8 mouse cellular contexts compared by ENCODE assay signal in the genomic region with DNA sequence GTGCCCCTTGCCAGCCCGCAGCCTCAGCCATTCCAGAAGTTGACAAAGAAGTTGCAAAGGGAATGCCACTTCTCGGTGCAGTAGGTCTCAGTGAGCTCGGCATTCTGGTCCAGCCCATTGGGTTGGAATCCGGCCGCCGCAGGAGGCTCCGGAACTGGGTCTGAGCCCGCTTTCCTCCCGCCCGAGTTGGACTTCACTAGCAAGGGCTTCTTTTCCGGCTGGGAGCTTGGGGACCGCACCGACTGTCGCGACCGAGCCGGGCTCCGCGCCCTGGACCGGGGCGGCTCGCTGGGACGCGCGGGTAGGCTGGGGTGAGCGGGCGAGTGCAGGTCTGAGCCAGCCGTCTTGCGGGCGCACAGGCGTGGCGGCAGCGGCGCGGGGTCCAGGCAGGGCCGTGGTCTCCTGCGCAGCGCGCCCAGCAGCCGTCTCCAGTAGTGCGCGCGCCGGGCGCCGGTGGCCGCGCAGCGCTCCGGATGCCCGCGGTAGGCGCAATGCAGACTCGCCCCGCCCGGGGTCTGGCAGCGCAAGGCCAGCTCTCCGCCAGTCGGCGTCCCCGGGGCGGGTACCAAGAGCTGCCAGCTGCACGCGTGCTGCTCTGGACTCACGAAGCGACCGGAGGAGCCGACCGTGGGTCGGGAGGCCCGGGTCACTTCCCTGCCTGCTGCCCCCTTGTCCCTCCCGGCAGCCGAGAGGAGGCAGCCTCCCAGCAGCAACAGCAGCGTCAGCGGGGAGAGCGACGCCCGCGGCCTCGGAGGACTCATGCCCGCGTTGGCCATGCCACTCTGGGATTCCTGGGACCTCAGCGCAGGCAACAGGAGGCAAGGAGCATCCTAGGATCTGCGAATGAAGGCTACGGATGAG. TPM values are rescaled to one million over a fixed set of nuclear protein-coding genes. Genes with fewer than 3 reads are reported as not detected.
DNase-seq lines count a peak whose midpoint lies in the region; ATAC-seq and TF ChIP-seq lines count a peak whose summit lies in the region.

No protein-coding gene starts in this region.

- peak overlapping the region; percentile 78 for H3K4me2 ChIP-seq in heart, embryonic 15.5 days
- peak overlapping the region; percentile 98 for H3K4me2 ChIP-seq in liver, postnatal 0 days (ENCODE audit: low read depth, low read length)
- H3K4me2 ChIP-seq in neural tube, embryonic 14.5 days (ENCODE audit: low read depth, low read length) = peak overlapping the region; percentile 87

- no peaks in the 10 kb centered on the region for H3K27me3 ChIP-seq in forebrain, embryonic 10.5 days (ENCODE audit: poor library complexity, severe bottlenecking)
- no peaks in the 10 kb centered on the region for H3K27me3 ChIP-seq in heart, embryonic 15.5 days
- peaks cover 9% of the 10 kb centered on the region; the same call in 1 of the 2 replicates for H3K27me3 ChIP-seq in liver, postnatal 0 days (ENCODE audit: insufficient read depth, low read length)
- 0 out of 2 replicates have a peak, but pooled peaks cover 2% of the 10 kb centered on the region for H3K27me3 ChIP-seq in neural tube, embryonic 14.5 days (ENCODE audit: control insufficient read depth, insufficient read depth, low read length)
- no peaks in the 10 kb centered on the region; the same call in 1 of the 2 replicates for H3K27me3 ChIP-seq in testis, adult 2 months (ENCODE audit: control insufficient read depth, insufficient read depth, low read length)

- DNase-seq in CD4-positive, CD25-positive, alpha-beta regulatory T cell, adult 2 months (ENCODE audit: low read depth, low spot score) = peak; percentile 74
- DNase-seq in brain, embryonic 14.5 days (ENCODE audit: low read depth) = peak; percentile 95
- DNase-seq in forebrain, embryonic 10.5 days (ENCODE audit: extremely low spot score, low spot score) = peak; percentile 84
- peak; percentile 79 to 89 for DNase-seq in kidney, postnatal 25 days
- peak; percentile 80 for DNase-seq in liver, postnatal 0 days

- TF ChIP-seq POLR2A in brain, embryonic 14.5 days (IDR thresholded peaks at IDR 0.05; ENCODE audit: borderline replicate concordance, extremely low read depth, insufficient read depth, insufficient read length, poor library complexity, severe bottlenecking) = peak; percentile 37
- no peak for TF ChIP-seq POLR2A in testis, adult 2 months (IDR thresholded peaks at IDR 0.05; ENCODE audit: control insufficient read depth, low read depth, low read length)

- TF ChIP-seq CTCF in brain, embryonic 14.5 days (IDR thresholded peaks at IDR 0.05; ENCODE audit: borderline replicate concordance, extremely low read depth, insufficient read depth, insufficient read length) = peak; percentile 31; the same call in 1 of the 2 replicates
- peak; percentile 52 for TF ChIP-seq CTCF in liver, postnatal 0 days (IDR thresholded peaks at IDR 0.05; ENCODE audit: low read depth)
- TF ChIP-seq CTCF in testis, adult 2 months (IDR thresholded peaks at IDR 0.05; ENCODE audit: control insufficient read depth, insufficient read depth, insufficient replicate concordance, low read depth, low read length) = peak; percentile 19; the same call in 1 of the 2 replicates

- H3K27ac ChIP-seq in forebrain, embryonic 10.5 days = peak overlapping the region; percentile 98
- peak overlapping the region; percentile 96 for H3K27ac ChIP-seq in heart, embryonic 15.5 days
- peak overlapping the region; percentile 64; the same call in 1 of the 2 replicates for H3K27ac ChIP-seq in liver, postnatal 0 days (ENCODE audit: low read depth)
- peak overlapping the region; percentile 90 for H3K27ac ChIP-seq in neural tube, embryonic 14.5 days (ENCODE audit: low read depth, low read length)
- H3K27ac ChIP-seq in testis, adult 2 months (ENCODE audit: control insufficient read depth, insufficient read depth, low read depth, low read length) = no peak overlapping the region

- peaks cover 5% of the 10 kb centered on the region for H3K36me3 ChIP-seq in forebrain, embryonic 10.5 days (replicated peaks)
- H3K36me3 ChIP-seq in heart, embryonic 15.5 days = no peaks in the 10 kb centered on the region
- no peaks in the 10 kb centered on the region for H3K36me3 ChIP-seq in liver, postnatal 0 days (replicated peaks; ENCODE audit: insufficient read depth, low read length)
- no peaks in the 10 kb centered on the region for H3K36me3 ChIP-seq in neural tube, embryonic 14.5 days (ENCODE audit: control insufficient read depth, insufficient read depth, low read length)
- no peaks in the 10 kb centered on the region for H3K36me3 ChIP-seq in testis, adult 2 months (ENCODE audit: control insufficient read depth, insufficient read depth, low read length)

- H3K9me3 ChIP-seq in forebrain, embryonic 10.5 days = no peaks in the 10 kb centered on the region
- no peaks in the 10 kb centered on the region for H3K9me3 ChIP-seq in heart, embryonic 15.5 days (replicated peaks)
- H3K9me3 ChIP-seq in liver, postnatal 0 days (ENCODE audit: low read length) = no peaks in the 10 kb centered on the region
- H3K9me3 ChIP-seq in neural tube, embryonic 14.5 days (ENCODE audit: control insufficient read depth, low read length) = no peaks in the 10 kb centered on the region

- no peak for TF ChIP-seq EP300 in liver, postnatal 0 days (IDR thresholded peaks at IDR 0.05; ENCODE audit: low read depth)

- H3K4me3 ChIP-seq in forebrain, embryonic 10.5 days = peak overlapping the region; percentile 70
- H3K4me3 ChIP-seq in heart, embryonic 15.5 days = peak overlapping the region; percentile 86
- peak overlapping the region; percentile 77 for H3K4me3 ChIP-seq in liver, postnatal 0 days (ENCODE audit: low read depth, low read length)
- H3K4me3 ChIP-seq in neural tube, embryonic 14.5 days (ENCODE audit: low read depth, low read length) = peak overlapping the region; percentile 96
- peak overlapping the region; percentile 71 for H3K4me3 ChIP-seq in testis, adult 2 months (ENCODE audit: control insufficient read depth, low read depth, low read length)

- ATAC-seq in heart, embryonic 15.5 days (replicated peaks; ENCODE audit: insufficient number of reproducible peaks, insufficient read depth, low FRiP score, low read depth) = peak; percentile 92
- ATAC-seq in liver, postnatal 0 days = peak; percentile 85
- peak; percentile 92 for ATAC-seq in neural tube, embryonic 14.5 days (ENCODE audit: low read depth)

- peaks cover 30% of the 10 kb centered on the region for H3K4me1 ChIP-seq in forebrain, embryonic 10.5 days
- peaks cover 8% of the 10 kb centered on the region for H3K4me1 ChIP-seq in heart, embryonic 15.5 days (replicated peaks)
- H3K4me1 ChIP-seq in liver, postnatal 0 days (ENCODE audit: insufficient read depth) = peaks cover 10% of the 10 kb centered on the region
- H3K4me1 ChIP-seq in neural tube, embryonic 14.5 days (ENCODE audit: control insufficient read depth, insufficient read depth, low read length) = peaks cover 7% of the 10 kb centered on the region; the same call in 1 of the 2 replicates
- H3K4me1 ChIP-seq in testis, adult 2 months (ENCODE audit: control insufficient read depth, insufficient read depth, low read length) = peaks cover 12% of the 10 kb centered on the region

- WGBS in forebrain, embryonic 10.5 days = under 1% methylated on average over 85 of the region's 85 CpGs
- WGBS in heart, embryonic 15.5 days = under 1% methylated on average over 69 of the region's 85 CpGs
- WGBS in liver, postnatal 0 days (ENCODE audit: insufficient replicate concordance) = under 1% methylated on average over 74 of the region's 85 CpGs
- under 1% methylated on average over 70 of the region's 85 CpGs for whole genome bisulfite sequencing in neural tube, embryonic 14.5 days

- peak overlapping the region; percentile 88 for H3K9ac ChIP-seq in heart, embryonic 15.5 days
- peak overlapping the region; percentile 79 for H3K9ac ChIP-seq in liver, postnatal 0 days (replicated peaks)
- H3K9ac ChIP-seq in neural tube, embryonic 14.5 days (replicated peaks; ENCODE audit: low read depth, low read length) = peak overlapping the region; percentile 85

RNA-seq across cellular contexts. Expression of a gene that starts 0.7 kb away (rescaled TPM):
- 55.0 and 65.0 TPM in 2 replicates for polyA plus RNA-seq in brain, embryonic 14.5 days (2012; rRNA removed)
- polyA plus RNA-seq in forebrain, embryonic 10.5 days (2016; fragmentation: Nextera tagmentation; extraction: Ambion mirVana) = 17.9 and 19.4 TPM in 2 replicates
- polyA plus RNA-seq in heart, embryonic 15.5 days (2015; fragmentation: Nextera tagmentation; extraction: Ambion mirVana) = 4.4 TPM in 2 replicates
- 1.0 and 1.2 TPM in 2 replicates for polyA plus RNA-seq in liver, postnatal 0 days (2015; fragmentation: Nextera tagmentation; extraction: Ambion mirVana)
- polyA plus RNA-seq in neural tube, embryonic 14.5 days (2014; fragmentation: Nextera tagmentation; extraction: Ambion mirVana) = 73.4 and 93.0 TPM in 2 replicates
- 0.16 and 0.55 TPM in 2 replicates for polyA plus RNA-seq in testis, adult 2 months (2012; rRNA removed)

RNA-seq across cellular contexts. Expression of a gene that starts 7.2 kb away (rescaled TPM):
- polyA plus RNA-seq in brain, embryonic 14.5 days (2012; rRNA removed) = 12.4 and 15.6 TPM in 2 replicates
- 19.7 and 20.6 TPM in 2 replicates for polyA plus RNA-seq in forebrain, embryonic 10.5 days (2016; fragmentation: Nextera tagmentation; extraction: Ambion mirVana)
- 5.6 and 7.2 TPM in 2 replicates for polyA plus RNA-seq in heart, embryonic 15.5 days (2015; fragmentation: Nextera tagmentation; extraction: Ambion mirVana)
- polyA plus RNA-seq in liver, postnatal 0 days (2015; fragmentation: Nextera tagmentation; extraction: Ambion mirVana) = 2.9 and 3.7 TPM in 2 replicates
- 14.7 and 15.9 TPM in 2 replicates for polyA plus RNA-seq in neural tube, embryonic 14.5 days (2014; fragmentation: Nextera tagmentation; extraction: Ambion mirVana)
- 15.4 and 16.7 TPM in 2 replicates for polyA plus RNA-seq in testis, adult 2 months (2012; rRNA removed)
